Mouse (Mus musculus) liver, embryonic 12.5 days (tissue): Measurements from ENCODE around the gene Cygb. TPM values are rescaled to one million over a fixed set of nuclear protein-coding genes. Genes with fewer than 3 reads are reported as not detected.

Experiments used
- ATAC-seq: fragments of 200-750 bp; cut with Nextera tagmentation; 2 replicates; pipeline ENCODE4 v1.8.0; 2017; ENCODE audit warnings: moderate number of reproducible peaks, mild to moderate bottlenecking, moderate library complexity
- H3K27ac ChIP-seq: fragments of 300-500 bp; sonication (generic); 2 replicates; pipeline ENCODE4 v1.5.1; 2016; ENCODE audit warnings: mild to moderate bottlenecking
- H3K27me3 ChIP-seq: fragments of 300-500 bp; sonication (generic); replicated peaks from 2 replicates; pipeline ENCODE4 v1.6.1; 2016; ENCODE audit warnings: mild to moderate bottlenecking, moderate library complexity
- H3K36me3 ChIP-seq: fragments of 300-500 bp; sonication (generic); 2 replicates; pipeline ENCODE4 v1.6.1; 2016; ENCODE audit warnings: mild to moderate bottlenecking, moderate library complexity
- H3K4me1 ChIP-seq: fragments of 300-500 bp; sonication (generic); 2 replicates; pipeline ENCODE4 v1.6.1; 2016
- H3K4me2 ChIP-seq: fragments of 300-500 bp; sonication (generic); 2 replicates; pipeline ENCODE4 v1.6.1; 2016; ENCODE audit warnings: mild to moderate bottlenecking, moderate library complexity
- H3K4me3 ChIP-seq: fragments of 300-500 bp; sonication (generic); 2 replicates; pipeline ENCODE4 v1.5.1; 2016; ENCODE audit warnings: mild to moderate bottlenecking, moderate library complexity
- H3K9ac ChIP-seq: fragments of 300-500 bp; sonication (generic); 2 replicates; pipeline ENCODE4 v1.6.1; 2016; ENCODE audit warnings: mild to moderate bottlenecking, moderate library complexity
- H3K9me3 ChIP-seq: fragments of 300-500 bp; sonication (generic); replicated peaks from 2 replicates; pipeline ENCODE4 v1.6.1; 2016; ENCODE audit warnings: mild to moderate bottlenecking, moderate library complexity
- WGBS: fragments of 180-500 bp; shearing (Covaris S2); methylation state at CpG from one replicate; pipeline ENCODE4 v1.1.7; 2016; ENCODE audit not compliant: insufficient replicate concordance; 5-methylcytosine and 5-hydroxymethylcytosine counted together
- polyA plus RNA-seq: library from polyadenylated mRNA; unstranded; fragments of >200 nt; fragmentation: Nextera tagmentation; extraction: Ambion mirVana; gene quantifications from 2 replicates; pipeline ENCODE4 v1.2.1, GENCODE M21; 2016

The Cygb gene
- 0.83 and 1.2 TPM in 2 replicates for polyA plus RNA-seq

- Histone ChIP-seq H3K4me3 (peak within 1 kb of the TSS; percentile 51), H3K4me2 (peak within 1 kb of the TSS; percentile 68), H3K9me3 (no peaks in the 10 kb centered on the region), H3K9ac (peak within 1 kb of the TSS; percentile 17), H3K36me3 (no peaks in the 10 kb centered on the region), H3K27ac (no peak within 1 kb of the TSS), H3K27me3 (peaks cover 71% of the 10 kb centered on the region), H3K4me1 (peaks cover 47% of the 10 kb centered on the region)
- no peak for ATAC-seq
- WGBS: 5% methylated on average over 28 of the region's 28 CpGs
Observed at GRCm38 (mm10) chr11:116654255-116654821, at the start of gene Cygb. Gene Cygb (minus strand): TSS chr11:116654313.

GRCm38 (mm10) chr11:116701377-116701841, 47.3 kb upstream of the Cygb start:
- H3K9ac ChIP-seq: no peak overlapping the region
- H3K27me3 ChIP-seq: peaks cover 22% of the 10 kb centered on the region
- no peak overlapping the region for H3K4me3 ChIP-seq
- 37% methylated on average over 5 of the region's 5 CpGs for WGBS
- H3K9me3 ChIP-seq: no peaks in the 10 kb centered on the region
- H3K27ac ChIP-seq: no peak overlapping the region
- ATAC-seq: no peak
- no peak overlapping the region for H3K4me2 ChIP-seq
- no peaks in the 10 kb centered on the region for H3K4me1 ChIP-seq
- no peaks in the 10 kb centered on the region for H3K36me3 ChIP-seq

GRCm38 (mm10) chr11:116697521-116697920, 43.4 kb upstream of the Cygb start:
- no peak overlapping the region for H3K27ac ChIP-seq
- peaks cover 59% of the 10 kb centered on the region for H3K27me3 ChIP-seq
- no peak overlapping the region for H3K4me3 ChIP-seq
- H3K36me3 ChIP-seq: no peaks in the 10 kb centered on the region
- ATAC-seq: no peak
- WGBS: 48% methylated on average over 9 of the region's 9 CpGs
- no peak overlapping the region for H3K4me2 ChIP-seq
- no peak overlapping the region for H3K9ac ChIP-seq
- no peaks in the 10 kb centered on the region for H3K9me3 ChIP-seq
- peaks cover 11% of the 10 kb centered on the region; the same call in 1 of the 2 replicates for H3K4me1 ChIP-seq

- Histone ChIP-seq H3K9me3 (no peaks in the 10 kb centered on the region), H3K9ac (no peak overlapping the region), H3K27ac (no peak overlapping the region), H3K4me1 (peaks cover 11% of the 10 kb centered on the region; the same call in 1 of the 2 replicates), H3K4me2 (no peak overlapping the region), H3K4me3 (no peak overlapping the region), H3K27me3 (peaks cover 61% of the 10 kb centered on the region), H3K36me3 (no peaks in the 10 kb centered on the region)
- no peak for ATAC-seq
- WGBS: 54% methylated on average over 4 of the region's 4 CpGs
Observed at GRCm38 (mm10) chr11:116696426-116696825, 42.3 kb upstream of the Cygb start.

GRCm38 (mm10) chr11:116695194-116695880, 41.2 kb upstream of the Cygb start:
- peaks cover 61% of the 10 kb centered on the region for H3K27me3 ChIP-seq
- no peak overlapping the region for H3K4me3 ChIP-seq
- no peaks in the 10 kb centered on the region for H3K36me3 ChIP-seq
- H3K9me3 ChIP-seq: no peaks in the 10 kb centered on the region
- no peak for ATAC-seq
- no peak overlapping the region for H3K27ac ChIP-seq
- 27% methylated on average over 23 of the region's 23 CpGs for WGBS
- H3K9ac ChIP-seq: no peak overlapping the region
- 0 out of 2 replicates have a peak overlapping the region, but pooled peaks have one; percentile 61 for H3K4me2 ChIP-seq
- peaks cover 11% of the 10 kb centered on the region; the same call in 1 of the 2 replicates for H3K4me1 ChIP-seq

- peaks cover 61% of the 10 kb centered on the region for H3K27me3 ChIP-seq
- WGBS: 3% methylated on average over 72 of the region's 73 CpGs
- ATAC-seq: no peak
Observed at GRCm38 (mm10) chr11:116694250-116695193, 40.4 kb upstream of the Cygb start.

GRCm38 (mm10) chr11:116693899-116694249, 39.8 kb upstream of the Cygb start:
- H3K27me3 ChIP-seq: peaks cover 61% of the 10 kb centered on the region
- H3K4me1 ChIP-seq: peaks cover 11% of the 10 kb centered on the region; the same call in 1 of the 2 replicates
- H3K4me2 ChIP-seq: peak overlapping the region; percentile 61
- no peak overlapping the region for H3K9ac ChIP-seq
- 40% methylated on average over 4 of the region's 4 CpGs for WGBS
- no peaks in the 10 kb centered on the region for H3K36me3 ChIP-seq
- no peaks in the 10 kb centered on the region for H3K9me3 ChIP-seq
- H3K4me3 ChIP-seq: peak overlapping the region; percentile 39
- no peak for ATAC-seq
- H3K27ac ChIP-seq: no peak overlapping the region

More at GRCm38 (mm10) chr11:116694250-116695193, 40.4 kb upstream of the Cygb start:
- Histone ChIP-seq H3K27ac (no peak overlapping the region), H3K9me3 (no peaks in the 10 kb centered on the region), H3K4me1 (peaks cover 11% of the 10 kb centered on the region; the same call in 1 of the 2 replicates), H3K4me2 (peak overlapping the region; percentile 61), H3K9ac (no peak overlapping the region), H3K36me3 (no peaks in the 10 kb centered on the region), H3K4me3 (peak overlapping the region; percentile 39)

GRCm38 (mm10) chr11:116690701-116691575, 36.8 kb upstream of the Cygb start:
- 63% methylated on average over 18 of the region's 18 CpGs for WGBS
- H3K4me2 ChIP-seq: no peak overlapping the region
- H3K27me3 ChIP-seq: peaks cover 34% of the 10 kb centered on the region

GRCm38 (mm10) chr11:116689622-116690021, 35.5 kb upstream of the Cygb start:
- Histone ChIP-seq H3K36me3 (0 out of 2 replicates have a peak, but pooled peaks cover under 1% of the 10 kb centered on the region), H3K27me3 (peaks cover 21% of the 10 kb centered on the region), H3K9ac (no peak overlapping the region), H3K4me3 (no peak overlapping the region), H3K4me2 (no peak overlapping the region), H3K4me1 (peaks cover 8% of the 10 kb centered on the region; the same call in 1 of the 2 replicates), H3K9me3 (no peaks in the 10 kb centered on the region), H3K27ac (no peak overlapping the region)
- 83% methylated on average over 10 of the region's 10 CpGs for WGBS
- no peak for ATAC-seq

More at GRCm38 (mm10) chr11:116690701-116691575, 36.8 kb upstream of the Cygb start:
- no peak overlapping the region for H3K27ac ChIP-seq
- no peaks in the 10 kb centered on the region for H3K36me3 ChIP-seq
- no peak for ATAC-seq
- no peaks in the 10 kb centered on the region for H3K9me3 ChIP-seq
- peaks cover 11% of the 10 kb centered on the region; the same call in 1 of the 2 replicates for H3K4me1 ChIP-seq
- no peak overlapping the region for H3K4me3 ChIP-seq
- no peak overlapping the region for H3K9ac ChIP-seq

- H3K4me1 ChIP-seq: no peaks in the 10 kb centered on the region
- no peak overlapping the region for H3K4me3 ChIP-seq
- no peak overlapping the region for H3K9ac ChIP-seq
- H3K9me3 ChIP-seq: no peaks in the 10 kb centered on the region
- no peak for ATAC-seq
- WGBS: 61% methylated on average over 8 of the region's 8 CpGs
- H3K27ac ChIP-seq: no peak overlapping the region
- H3K27me3 ChIP-seq: peaks cover 6% of the 10 kb centered on the region; the same call in 1 of the 2 replicates
- H3K36me3 ChIP-seq: peaks cover 10% of the 10 kb centered on the region; the same call in 1 of the 2 replicates
- no peak overlapping the region for H3K4me2 ChIP-seq
Observed at GRCm38 (mm10) chr11:116687897-116688296, 33.8 kb upstream of the Cygb start.

GRCm38 (mm10) chr11:116685729-116686128, 31.6 kb upstream of the Cygb start:
- Histone ChIP-seq H3K4me2 (no peak overlapping the region), H3K4me3 (no peak overlapping the region), H3K9me3 (no peaks in the 10 kb centered on the region), H3K36me3 (peaks cover 26% of the 10 kb centered on the region), H3K4me1 (0 out of 2 replicates have a peak, but pooled peaks cover 8% of the 10 kb centered on the region), H3K9ac (no peak overlapping the region), H3K27ac (no peak overlapping the region), H3K27me3 (no peaks in the 10 kb centered on the region)
- 84% methylated on average over 9 of the region's 9 CpGs for WGBS
- ATAC-seq: no peak
